Mouse (Mus musculus) retina, postnatal 7 days (tissue): ENCODE data around the gene 2300002M23Rik.

ENCODE experiments used
- DNase-seq: peaks from one replicate; pipeline ENCODE4 v3.0.0-alpha.2; 2012; ENCODE audit warnings: low read depth, low spot score

Gene 2300002M23Rik

GRCm38 (mm10) chr17:35601736-35602354, 34.6 kb downstream of the 2300002M23Rik start:
- no peak for DNase-seq

GRCm38 (mm10) chr17:35617127-35617526, 49.9 kb downstream of the 2300002M23Rik start:
- DNase-seq: no peak
